Mouse (Mus musculus) CD4-positive, CD25-positive, alpha-beta regulatory T cell, adult 9 weeks (primary cell): Measurements from ENCODE around the gene Gm9639. TPM values are rescaled to one million over a fixed set of nuclear protein-coding genes. Genes with fewer than 3 reads are reported as not detected.

Experiments
- polyA plus RNA-seq: library from polyadenylated mRNA; unstranded; fragments of 100-300 nt; shearing (Covaris generic); gene quantifications from one replicate; pipeline ENCODE4 v1.2.1, GENCODE M21; 2017

Gm9639 gene
- polyA plus RNA-seq, result not detected

DNA sequence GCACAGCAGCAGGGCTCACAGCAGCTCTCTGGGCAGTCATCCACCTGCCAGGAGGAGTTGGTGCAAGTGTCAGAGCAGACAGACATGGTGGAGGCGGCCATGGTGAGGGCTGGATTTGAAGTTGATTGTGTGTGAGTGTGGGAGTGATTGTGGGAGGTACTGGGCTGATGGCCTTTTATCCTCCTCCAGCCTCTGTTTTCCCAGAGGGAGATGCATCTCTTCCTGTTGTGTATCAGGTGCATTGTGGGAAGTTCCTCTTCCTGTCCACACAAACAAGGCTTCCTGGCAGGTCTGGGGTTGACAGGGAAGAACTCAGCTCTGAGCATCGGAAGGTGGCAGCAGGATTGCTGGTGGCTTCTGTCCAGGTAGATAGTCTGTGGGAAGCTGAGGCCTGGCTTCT lies at the start of gene Gm9639:
Gene Gm9639 (minus strand): TSS at position 101 of the 400 bp plus-strand sequence.

DNA sequence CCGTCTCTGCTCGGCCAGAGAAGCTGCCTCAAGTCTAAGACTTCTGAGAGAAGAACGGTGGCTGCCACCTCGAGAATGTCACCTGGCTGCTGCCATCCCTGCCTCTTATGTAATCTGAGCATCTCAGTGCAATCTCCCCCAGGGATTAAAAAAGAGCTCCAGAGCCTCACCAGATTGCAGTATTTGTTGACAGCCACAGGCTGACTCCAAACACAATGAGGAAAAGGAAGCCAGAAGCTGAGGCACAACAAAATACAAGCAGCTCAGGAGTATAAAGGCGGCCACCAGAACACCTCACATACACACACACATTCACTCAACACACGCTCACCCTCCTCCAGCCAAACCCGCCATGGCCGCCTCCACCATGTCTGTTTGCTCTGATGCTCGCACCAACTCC lies 40.8 kb upstream of the Gm9639 start, which contains the start of gene Krtap10-10:
Gene Krtap10-10 (plus strand): TSS at position 301 of the 400 bp plus-strand sequence.

DNA sequence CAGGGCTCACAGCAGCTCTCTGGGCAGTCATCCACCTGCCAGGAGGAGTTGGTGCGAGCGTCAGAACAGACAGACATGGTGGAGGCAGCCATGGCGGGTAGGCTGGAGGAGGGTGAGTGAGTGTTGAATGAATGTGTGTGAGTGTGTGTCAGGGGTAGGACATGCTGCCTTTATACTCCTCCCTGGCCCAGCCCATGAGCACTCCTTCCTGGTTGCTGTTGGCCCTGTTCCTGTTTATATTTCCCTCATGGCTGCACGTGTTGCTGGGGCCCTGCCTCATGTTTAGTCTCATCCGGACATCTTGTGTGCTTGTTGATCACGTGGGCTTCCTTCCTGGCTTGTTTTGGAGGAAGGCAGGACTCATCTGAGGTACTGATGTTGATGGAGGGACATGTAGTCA lies 32.1 kb upstream of the Gm9639 start, which contains the start of gene Krtap10-4:
Gene Krtap10-4 (minus strand): TSS at position 145 of the 400 bp plus-strand sequence.

DNA sequence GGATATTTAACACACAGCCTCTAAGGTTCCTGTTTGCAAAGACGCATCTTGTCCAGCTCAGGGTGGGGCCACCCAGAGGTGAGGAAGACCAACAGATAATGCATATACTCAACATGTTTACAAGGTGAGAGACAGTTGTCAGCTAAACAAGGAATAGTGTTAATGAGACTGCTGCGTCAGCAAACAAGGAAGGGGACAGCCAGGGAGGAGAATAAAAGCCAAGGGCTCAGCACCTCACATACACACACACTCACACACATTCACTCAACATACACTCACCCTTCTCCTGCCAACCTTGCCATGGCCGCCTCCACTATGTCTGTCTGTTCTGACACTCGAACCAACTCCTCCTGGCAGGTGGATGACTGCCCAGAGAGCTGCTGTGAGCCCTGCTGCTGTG lies 19.5 kb upstream of the Gm9639 start, which contains the start of gene Gm2696:
Gene Gm2696 (plus strand): TSS at position 301 of the 400 bp plus-strand sequence.

DNA sequence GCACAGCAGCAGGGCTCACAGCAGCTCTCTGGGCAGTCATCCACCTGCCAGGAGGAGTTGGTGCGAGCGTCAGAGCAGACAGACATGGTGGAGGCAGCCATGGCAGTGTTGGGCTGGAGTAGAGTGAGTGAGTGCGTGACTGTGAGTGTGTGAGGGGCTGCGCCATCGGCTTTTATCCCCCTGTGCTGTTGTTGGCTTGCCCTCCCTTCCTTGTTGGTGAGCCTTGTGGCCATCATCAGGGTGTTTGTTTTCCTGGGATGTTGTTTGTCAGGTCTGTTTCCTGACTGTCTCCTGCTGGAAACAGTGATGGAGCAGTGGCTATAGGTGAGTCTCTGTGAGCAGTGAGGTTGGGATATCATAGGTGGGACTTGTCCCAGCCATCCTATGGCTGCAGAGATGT lies 16.9 kb upstream of the Gm9639 start, which contains the start of gene Gm9507:
Gene Gm9507 (minus strand): TSS at position 101 of the 400 bp plus-strand sequence.

DNA sequence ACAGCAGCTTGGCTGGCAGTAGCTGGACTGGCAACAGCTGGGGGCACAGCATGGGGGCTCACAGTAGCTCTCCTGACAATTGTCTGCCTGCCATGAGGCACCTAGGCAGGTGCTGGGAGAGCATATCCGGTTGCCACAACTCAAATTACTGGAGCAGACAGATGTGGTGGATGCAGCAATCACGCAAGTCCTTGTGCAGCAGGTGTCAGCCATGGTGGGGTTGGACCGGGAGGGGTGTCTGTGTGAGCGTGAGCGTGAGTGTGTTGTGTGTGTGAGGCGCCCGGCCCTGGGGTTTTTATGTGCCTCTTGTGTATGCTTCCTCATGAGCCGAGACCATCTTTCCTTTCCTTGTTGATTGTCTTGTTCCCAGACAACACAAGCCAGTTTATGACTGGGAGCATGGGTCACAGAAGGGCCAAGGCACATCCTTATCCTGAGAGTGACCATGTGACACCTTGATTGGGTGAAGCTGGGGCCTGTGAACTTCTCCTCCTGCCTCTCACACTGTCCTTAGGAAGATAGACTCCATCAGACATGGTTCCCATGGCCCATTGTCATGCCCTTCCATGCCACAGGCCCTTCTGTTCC lies 4.1 kb upstream of the Gm9639 start, which contains the start of gene Gm19668:
Gene Gm19668 (minus strand): TSS at position 213 of the 588 bp plus-strand sequence.

DNA sequence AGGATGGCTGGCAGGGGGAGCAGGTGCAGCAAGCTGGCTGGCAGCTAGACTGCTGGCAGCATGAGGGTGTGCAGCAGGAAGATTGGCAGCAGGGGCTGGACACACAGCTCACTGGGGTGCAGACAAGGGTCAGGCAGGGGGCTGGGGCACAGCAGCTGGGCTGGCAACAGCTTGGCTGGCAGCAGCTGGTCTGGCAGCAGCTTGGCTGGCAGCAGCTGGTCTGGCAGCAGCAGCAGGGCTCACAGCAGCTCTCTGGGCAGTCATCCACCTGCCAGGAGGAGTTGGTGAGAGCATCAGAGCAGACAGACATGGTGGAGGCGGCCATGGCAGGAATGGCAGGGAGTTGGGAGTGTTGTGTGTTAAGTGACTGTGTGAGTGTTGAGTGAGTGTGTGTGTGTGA lies 7.0 kb downstream of the Gm9639 start, which contains the start of gene Gm7137:
Gene Gm7137 (minus strand): TSS at position 325 of the 400 bp plus-strand sequence.

DNA sequence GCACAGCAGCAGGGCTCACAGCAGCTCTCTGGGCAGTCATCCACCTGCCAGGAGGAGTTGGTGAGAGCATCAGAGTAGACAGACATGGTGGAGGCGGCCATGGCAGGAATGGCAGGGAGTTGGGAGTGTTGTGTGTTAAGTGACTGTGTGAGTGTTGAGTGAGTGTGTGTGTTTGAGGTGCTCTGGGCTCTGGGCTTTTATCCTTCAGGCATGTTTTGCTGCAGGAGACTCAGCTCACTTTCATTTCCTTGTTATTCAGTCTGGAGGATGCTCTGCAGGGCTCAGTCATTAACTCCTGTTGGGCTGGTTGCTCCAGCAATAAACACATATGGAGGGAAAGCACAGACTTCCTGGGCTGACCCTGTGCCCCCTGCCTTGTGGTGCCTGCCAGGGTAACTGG lies 12.4 kb downstream of the Gm9639 start, which contains the start of gene Gm3250:
Gene Gm3250 (minus strand): TSS at position 101 of the 400 bp plus-strand sequence.

DNA sequence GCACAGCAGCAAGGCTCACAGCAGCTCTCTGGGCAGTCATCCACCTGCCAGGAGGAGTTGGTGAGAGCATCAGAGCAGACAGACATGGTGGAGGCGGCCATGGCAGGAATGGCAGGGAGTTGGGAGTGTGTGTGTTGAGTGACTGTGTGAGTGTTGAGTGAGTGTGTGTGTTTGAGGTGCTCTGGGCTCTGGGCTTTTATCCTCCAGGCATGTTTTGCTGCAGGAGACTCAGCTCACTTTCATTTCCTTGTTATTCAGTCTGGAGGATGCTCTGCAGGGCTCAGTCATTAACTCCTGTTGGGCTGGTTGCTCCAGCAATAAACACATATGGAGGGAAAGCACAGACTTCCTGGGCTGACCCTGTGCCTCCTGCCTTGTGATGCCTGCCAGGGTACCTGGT lies 18.0 kb downstream of the Gm9639 start, which contains the start of gene Gm7138:
Gene Gm7138 (minus strand): TSS at position 101 of the 400 bp plus-strand sequence.

DNA sequence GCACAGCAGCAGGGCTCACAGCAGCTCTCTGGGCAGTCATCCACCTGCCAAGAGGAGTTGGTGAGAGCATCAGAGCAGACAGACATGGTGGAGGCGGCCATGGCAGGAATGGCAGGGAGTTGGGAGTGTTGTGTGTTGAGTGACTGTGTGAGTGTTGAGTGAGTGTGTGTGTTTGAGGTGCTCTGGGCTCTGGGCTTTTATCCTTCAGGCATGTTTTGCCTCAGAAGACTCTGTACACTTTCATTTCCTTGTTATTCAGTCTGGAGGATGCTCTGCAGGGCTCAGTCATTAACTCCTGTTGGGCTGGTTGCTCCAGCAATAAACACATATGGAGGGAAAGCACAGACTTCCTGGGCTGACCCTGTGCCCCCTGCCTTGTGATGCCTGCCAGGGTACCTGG lies 23.7 kb downstream of the Gm9639 start, which contains the start of gene Gm3238:
Gene Gm3238 (minus strand): TSS at position 101 of the 400 bp plus-strand sequence.

DNA sequence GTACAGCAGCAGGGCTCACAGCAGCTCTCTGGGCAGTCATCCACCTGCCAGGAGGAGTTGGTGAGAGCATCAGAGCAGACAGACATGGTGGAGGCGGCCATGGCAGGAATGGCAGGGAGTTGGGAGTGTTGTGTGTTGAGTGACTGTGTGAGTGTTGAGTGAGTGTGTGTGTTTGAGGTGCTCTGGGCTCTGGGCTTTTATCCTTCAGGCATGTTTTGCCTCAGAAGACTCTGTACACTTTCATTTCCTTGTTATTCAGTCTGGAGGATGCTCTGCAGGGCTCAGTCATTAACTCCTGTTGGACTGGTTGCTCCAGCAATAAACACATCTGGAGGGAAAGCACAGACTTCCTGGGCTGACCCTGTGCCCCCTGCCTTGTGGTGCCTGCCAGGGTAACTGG lies 35.3 kb downstream of the Gm9639 start, which contains the start of gene Gm3233:
Gene Gm3233 (minus strand): TSS at position 101 of the 400 bp plus-strand sequence.

DNA sequence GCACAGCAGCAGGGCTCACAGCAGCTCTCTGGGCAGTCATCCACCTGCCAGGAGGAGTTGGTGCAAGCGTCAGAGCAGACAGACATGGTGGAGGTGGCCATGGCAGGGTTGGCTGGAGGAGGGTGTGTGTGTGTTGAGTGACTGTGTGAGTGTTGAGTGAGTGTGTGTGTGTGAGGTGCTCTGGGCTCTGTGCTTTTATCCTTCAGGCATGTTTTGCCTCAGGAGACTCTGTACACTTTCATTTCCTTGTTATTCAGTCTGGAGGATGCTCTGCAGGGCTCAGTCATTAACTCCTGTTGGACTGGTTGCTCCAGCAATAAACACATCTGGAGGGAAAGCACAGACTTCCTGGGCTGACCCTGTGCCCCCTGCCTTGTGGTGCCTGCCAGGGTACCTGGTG lies 43.6 kb downstream of the Gm9639 start, which contains the start of gene Gm9736:
Gene Gm9736 (minus strand): TSS at position 101 of the 400 bp plus-strand sequence.

Other genes with a start within 250 kb of the Gm9639 start
- gene Pttg1ip, start 213.4 kb downstream of the Gm9639 start, polyA plus RNA-seq, result 129 TPM
- 129 TPM for gene Sumo3, start 189.0 kb downstream of the Gm9639 start, polyA plus RNA-seq
- not detected for gene Gm49325, start 188.9 kb downstream of the Gm9639 start, polyA plus RNA-seq
- gene Ube2g2, start 172.8 kb downstream of the Gm9639 start, polyA plus RNA-seq, result 62.1 TPM
- 0.87 TPM for gene Tspear, start 108.5 kb downstream of the Gm9639 start, polyA plus RNA-seq
- gene Gm19402, start 104.3 kb downstream of the Gm9639 start, polyA plus RNA-seq, result not detected
- not detected for gene Gm9508, start 97.8 kb downstream of the Gm9639 start, polyA plus RNA-seq
- gene Gm10272, start 88.5 kb downstream of the Gm9639 start, polyA plus RNA-seq, result not detected
- gene Gm10024, start 83.6 kb downstream of the Gm9639 start, polyA plus RNA-seq, result not detected
- gene Gm10142, start 79.3 kb downstream of the Gm9639 start, polyA plus RNA-seq, result not detected
- gene Krtap12-1, start 74.5 kb downstream of the Gm9639 start, polyA plus RNA-seq, result not detected
- not detected for gene Gm10100, start 68.6 kb downstream of the Gm9639 start, polyA plus RNA-seq
- not detected for gene Gm18596, start 52.4 kb downstream of the Gm9639 start, polyA plus RNA-seq
- not detected for gene Gm9736, start 43.7 kb downstream of the Gm9639 start, polyA plus RNA-seq
- gene Gm3233, start 35.4 kb downstream of the Gm9639 start, polyA plus RNA-seq, result not detected
- not detected for gene Gm3238, start 23.8 kb downstream of the Gm9639 start, polyA plus RNA-seq
- gene Gm7138, start 18.1 kb downstream of the Gm9639 start, polyA plus RNA-seq, result not detected
- not detected for gene Gm3250, start 12.5 kb downstream of the Gm9639 start, polyA plus RNA-seq
- not detected for gene Gm7137, start 6.9 kb downstream of the Gm9639 start, polyA plus RNA-seq
- not detected for gene Gm19668, start 4.1 kb upstream of the Gm9639 start, polyA plus RNA-seq
- not detected for gene Gm9507, start 16.8 kb upstream of the Gm9639 start, polyA plus RNA-seq
- gene Gm2696, start 19.6 kb upstream of the Gm9639 start, polyA plus RNA-seq, result not detected
- not detected for gene Krtap10-4, start 32.0 kb upstream of the Gm9639 start, polyA plus RNA-seq
- gene Krtap10-10, start 40.9 kb upstream of the Gm9639 start, polyA plus RNA-seq, result not detected
- gene Gm36176, start 51.7 kb upstream of the Gm9639 start, polyA plus RNA-seq, result not detected
- not detected for gene Gm10318, start 57.8 kb upstream of the Gm9639 start, polyA plus RNA-seq
- not detected for gene Gm3285, start 66.9 kb upstream of the Gm9639 start, polyA plus RNA-seq
- not detected for gene Lrrc3, start 107.5 kb upstream of the Gm9639 start, polyA plus RNA-seq
- 0.53 TPM for gene Trpm2, start 175.5 kb upstream of the Gm9639 start, polyA plus RNA-seq
- 11.0 TPM for gene 1810043G02Rik, start 183.4 kb upstream of the Gm9639 start, polyA plus RNA-seq
- 98.7 TPM for gene Pfkl, start 215.0 kb upstream of the Gm9639 start, polyA plus RNA-seq
- not detected for gene Dnmt3l, start 246.9 kb upstream of the Gm9639 start, polyA plus RNA-seq
- 0.27 TPM for gene Aire, start 248.5 kb upstream of the Gm9639 start, polyA plus RNA-seq